Mouse (Mus musculus) retina, embryonic 14.5 days (tissue): ENCODE data around the gene Wdr59.
"Not testable (repeated sequence)": the region's sequence is repeated elsewhere in the genome, so short reads cannot be mapped to it uniquely, and the experiment has no call there.

Experiments
- DNase-seq: peaks from one replicate; pipeline ENCODE4 v3.0.0-alpha.2; 2015; ENCODE audit warnings: low spot score

The Wdr59 gene

GRCm38 (mm10) chr8:111537765-111538158 is 15.9 kb upstream of the Wdr59 start:
- no peak for DNase-seq

GRCm38 (mm10) chr8:111536978-111537764 is 15.3 kb upstream of the Wdr59 start:
- peak; percentile 47 for DNase-seq

- peak; percentile 80 for DNase-seq
Observed at GRCm38 (mm10) chr8:111536031-111536977, 14.4 kb upstream of the Wdr59 start, which contains the start of gene Znrf1. TSS of gene Znrf1 (plus strand) at chr8:111536097.

- no peak for DNase-seq
Observed at GRCm38 (mm10) chr8:111535491-111535890, 13.6 kb upstream of the Wdr59 start.

GRCm38 (mm10) chr8:111533503-111533902 is 11.6 kb upstream of the Wdr59 start:
- no peak for DNase-seq

- no peak for DNase-seq
Observed at GRCm38 (mm10) chr8:111531621-111532020, 9.7 kb upstream of the Wdr59 start.

GRCm38 (mm10) chr8:111531191-111531590 is 9.3 kb upstream of the Wdr59 start:
- no peak for DNase-seq

- DNase-seq: no peak
Observed at GRCm38 (mm10) chr8:111528071-111528470, 6.2 kb upstream of the Wdr59 start.

- DNase-seq: no peak
Observed at GRCm38 (mm10) chr8:111527149-111527548, 5.3 kb upstream of the Wdr59 start.

GRCm38 (mm10) chr8:111526403-111527024 is 4.6 kb upstream of the Wdr59 start:
- no peak for DNase-seq

GRCm38 (mm10) chr8:111517466-111517865 is 4.4 kb downstream of the Wdr59 start:
- no peak for DNase-seq

GRCm38 (mm10) chr8:111516451-111517035 is 5.3 kb downstream of the Wdr59 start:
- no peak for DNase-seq

- no peak for DNase-seq
Observed at GRCm38 (mm10) chr8:111513446-111513845, 8.4 kb downstream of the Wdr59 start.

- no peak for DNase-seq
Observed at GRCm38 (mm10) chr8:111512941-111513340, 9.0 kb downstream of the Wdr59 start.

GRCm38 (mm10) chr8:111510401-111510800 is 11.5 kb downstream of the Wdr59 start:
- DNase-seq: no peak

- DNase-seq: no peak
Observed at GRCm38 (mm10) chr8:111509278-111509677, 12.6 kb downstream of the Wdr59 start.

- DNase-seq: no peak
Observed at GRCm38 (mm10) chr8:111508566-111508965, 13.3 kb downstream of the Wdr59 start.

- no peak for DNase-seq
Observed at GRCm38 (mm10) chr8:111501724-111502464, 20.0 kb downstream of the Wdr59 start.

- not testable (repeated sequence) for DNase-seq
Observed at GRCm38 (mm10) chr8:111498249-111498648, 23.6 kb downstream of the Wdr59 start.

GRCm38 (mm10) chr8:111496326-111496725 is 25.6 kb downstream of the Wdr59 start:
- no peak for DNase-seq

GRCm38 (mm10) chr8:111493176-111493575 is 28.7 kb downstream of the Wdr59 start:
- no peak for DNase-seq
